Mouse (Mus musculus) heart, embryonic 12.5 days (tissue): ENCODE measurements around the gene Sdk2. TPM values are rescaled to one million over a fixed set of nuclear protein-coding genes. Genes with fewer than 3 reads are reported as not detected.
A peak's percentile ranks its signal among the peaks of the same experiment; 100 is the strongest.

Experiments used
- ATAC-seq: fragments of 200-750 bp; cut with Nextera tagmentation; 2 replicates; pipeline ENCODE4 v1.8.0; 2017; ENCODE audit warnings: moderate TSS enrichment, moderate library complexity; ENCODE audit not compliant: insufficient number of reproducible peaks, low FRiP score
- H3K27ac ChIP-seq: fragments of 300-500 bp; sonication (generic); 2 replicates; pipeline ENCODE4 v1.5.1; 2016; ENCODE audit warnings: mild to moderate bottlenecking, moderate library complexity; ENCODE audit not compliant: poor library complexity, severe bottlenecking
- H3K27me3 ChIP-seq: fragments of 300-500 bp; sonication (generic); replicated peaks from 2 replicates; pipeline ENCODE4 v1.6.1; 2016; ENCODE audit warnings: mild to moderate bottlenecking, moderate library complexity
- H3K36me3 ChIP-seq: fragments of 300-500 bp; sonication (generic); 2 replicates; pipeline ENCODE4 v1.6.1; 2016; ENCODE audit warnings: mild to moderate bottlenecking, moderate library complexity
- H3K4me1 ChIP-seq: fragments of 300-500 bp; sonication (generic); replicated peaks from 2 replicates; pipeline ENCODE4 v1.6.1; 2016; ENCODE audit warnings: mild to moderate bottlenecking
- H3K4me2 ChIP-seq: fragments of 300-500 bp; sonication (generic); 2 replicates; pipeline ENCODE4 v1.6.1; 2016; ENCODE audit warnings: mild to moderate bottlenecking, moderate library complexity
- H3K4me3 ChIP-seq: fragments of 300-500 bp; sonication (generic); 2 replicates; pipeline ENCODE4 v1.5.1; 2016; ENCODE audit warnings: mild to moderate bottlenecking
- H3K9ac ChIP-seq: fragments of 300-500 bp; sonication (generic); 2 replicates; pipeline ENCODE4 v1.6.1; 2016; ENCODE audit warnings: mild to moderate bottlenecking, moderate library complexity
- H3K9me3 ChIP-seq: fragments of 300-500 bp; sonication (generic); replicated peaks from 2 replicates; pipeline ENCODE4 v1.6.1; 2016; ENCODE audit warnings: mild to moderate bottlenecking, moderate library complexity
- WGBS: fragments of 180-500 bp; shearing (Covaris S2); methylation state at CpG from one replicate; pipeline ENCODE4 v1.1.7; 2016; 5-methylcytosine and 5-hydroxymethylcytosine counted together
- polyA plus RNA-seq: library from polyadenylated mRNA; unstranded; fragments of >200 nt; fragmentation: Nextera tagmentation; extraction: Ambion mirVana; gene quantifications from 2 replicates; pipeline ENCODE4 v1.2.1, GENCODE M21; 2016

Sdk2 gene
- 3.3 and 4.3 TPM in 2 replicates for polyA plus RNA-seq

GRCm38 (mm10) chr11:114066951-114067762 is at the start of gene Sdk2:
Sdk2 (minus strand) TSS chr11:114067046.
- peak within 1 kb of the TSS; percentile 66 for H3K4me3 ChIP-seq
- no peaks in the 10 kb centered on the region for H3K9me3 ChIP-seq
- peak; percentile 73 for ATAC-seq
- peak within 1 kb of the TSS; percentile 81 for H3K9ac ChIP-seq
- H3K4me1 ChIP-seq: peaks cover 21% of the 10 kb centered on the region
- H3K27me3 ChIP-seq: peaks cover 38% of the 10 kb centered on the region
- 2% methylated on average over 51 of the region's 52 CpGs for WGBS
- no peaks in the 10 kb centered on the region for H3K36me3 ChIP-seq
- peak within 1 kb of the TSS; percentile 86 for H3K4me2 ChIP-seq
- peak within 1 kb of the TSS; percentile 80 for H3K27ac ChIP-seq

GRCm38 (mm10) chr11:114115077-114115476 is 48.2 kb upstream of the Sdk2 start:
- H3K4me1 ChIP-seq: peaks cover 21% of the 10 kb centered on the region
- H3K27me3 ChIP-seq: no peaks in the 10 kb centered on the region
- 71% methylated on average over 13 of the region's 13 CpGs for WGBS
- H3K9ac ChIP-seq: no peak overlapping the region
- H3K27ac ChIP-seq: no peak overlapping the region
- ATAC-seq: no peak
- 0 out of 2 replicates have a peak, but pooled peaks cover 3% of the 10 kb centered on the region for H3K9me3 ChIP-seq
- no peaks in the 10 kb centered on the region for H3K36me3 ChIP-seq
- no peak overlapping the region for H3K4me2 ChIP-seq
- H3K4me3 ChIP-seq: no peak overlapping the region

GRCm38 (mm10) chr11:114114674-114115073 is 47.8 kb upstream of the Sdk2 start:
- 0 out of 2 replicates have a peak, but pooled peaks cover 3% of the 10 kb centered on the region for H3K9me3 ChIP-seq
- no peak overlapping the region for H3K4me2 ChIP-seq
- H3K4me1 ChIP-seq: peaks cover 21% of the 10 kb centered on the region
- no peaks in the 10 kb centered on the region for H3K27me3 ChIP-seq
- no peak overlapping the region for H3K9ac ChIP-seq
- WGBS: 74% methylated on average over 12 of the region's 12 CpGs
- H3K4me3 ChIP-seq: no peak overlapping the region
- no peak overlapping the region for H3K27ac ChIP-seq
- H3K36me3 ChIP-seq: no peaks in the 10 kb centered on the region
- ATAC-seq: no peak

GRCm38 (mm10) chr11:114110851-114111250 is 44.0 kb upstream of the Sdk2 start:
- WGBS: 63% methylated on average over 3 of the region's 3 CpGs
- H3K4me1 ChIP-seq: peaks cover 22% of the 10 kb centered on the region
- H3K9ac ChIP-seq: no peak overlapping the region
- H3K27me3 ChIP-seq: no peaks in the 10 kb centered on the region
- H3K9me3 ChIP-seq: no peaks in the 10 kb centered on the region
- H3K36me3 ChIP-seq: no peaks in the 10 kb centered on the region
- H3K27ac ChIP-seq: no peak overlapping the region
- no peak overlapping the region for H3K4me3 ChIP-seq
- no peak overlapping the region for H3K4me2 ChIP-seq
- no peak for ATAC-seq

GRCm38 (mm10) chr11:114093636-114094035 is 26.8 kb upstream of the Sdk2 start:
- no peak overlapping the region for H3K9ac ChIP-seq
- no peak overlapping the region for H3K4me3 ChIP-seq
- peaks cover 3% of the 10 kb centered on the region; the same call in 1 of the 2 replicates for H3K4me1 ChIP-seq
- H3K4me2 ChIP-seq: no peak overlapping the region
- H3K9me3 ChIP-seq: no peaks in the 10 kb centered on the region
- no peak overlapping the region for H3K27ac ChIP-seq
- H3K36me3 ChIP-seq: no peaks in the 10 kb centered on the region
- WGBS: 74% methylated on average over 7 of the region's 7 CpGs
- ATAC-seq: no peak
- no peaks in the 10 kb centered on the region for H3K27me3 ChIP-seq

- peaks cover 3% of the 10 kb centered on the region; the same call in 1 of the 2 replicates for H3K4me1 ChIP-seq
Measured at GRCm38 (mm10) chr11:114093175-114093574, 26.3 kb upstream of the Sdk2 start.

GRCm38 (mm10) chr11:114080606-114081005 is 13.8 kb upstream of the Sdk2 start:
- no peak overlapping the region for H3K4me2 ChIP-seq
- 60% methylated on average over 9 of the region's 9 CpGs for WGBS
- no peak overlapping the region for H3K9ac ChIP-seq
- H3K9me3 ChIP-seq: peaks cover 4% of the 10 kb centered on the region; the same call in 1 of the 2 replicates
- no peak for ATAC-seq
- H3K4me3 ChIP-seq: no peak overlapping the region
- H3K27me3 ChIP-seq: no peaks in the 10 kb centered on the region; the same call in 1 of the 2 replicates
- no peaks in the 10 kb centered on the region for H3K36me3 ChIP-seq
- no peaks in the 10 kb centered on the region for H3K4me1 ChIP-seq
- no peak overlapping the region for H3K27ac ChIP-seq

More at GRCm38 (mm10) chr11:114093175-114093574, 26.3 kb upstream of the Sdk2 start:
- ATAC-seq: no peak
- no peak overlapping the region for H3K4me2 ChIP-seq
- no peaks in the 10 kb centered on the region for H3K9me3 ChIP-seq
- H3K27ac ChIP-seq: no peak overlapping the region
- H3K27me3 ChIP-seq: no peaks in the 10 kb centered on the region
- WGBS: 44% methylated on average over 7 of the region's 7 CpGs
- no peak overlapping the region for H3K9ac ChIP-seq
- H3K36me3 ChIP-seq: no peaks in the 10 kb centered on the region
- H3K4me3 ChIP-seq: no peak overlapping the region

- no peaks in the 10 kb centered on the region for H3K36me3 ChIP-seq
- 67% methylated on average over 10 of the region's 10 CpGs for WGBS
- H3K9ac ChIP-seq: no peak overlapping the region
- peaks cover 5% of the 10 kb centered on the region; the same call in 1 of the 2 replicates for H3K4me1 ChIP-seq
- no peak for ATAC-seq
- no peak overlapping the region for H3K4me3 ChIP-seq
- no peaks in the 10 kb centered on the region for H3K9me3 ChIP-seq
- peaks cover 19% of the 10 kb centered on the region for H3K27me3 ChIP-seq
- H3K27ac ChIP-seq: no peak overlapping the region
- H3K4me2 ChIP-seq: peak overlapping the region; percentile 28; the same call in 1 of the 2 replicates
Measured at GRCm38 (mm10) chr11:114072644-114073043, 5.8 kb upstream of the Sdk2 start.

GRCm38 (mm10) chr11:114071998-114072397 is 5.2 kb upstream of the Sdk2 start:
- no peak for ATAC-seq
- H3K36me3 ChIP-seq: no peaks in the 10 kb centered on the region
- 24% methylated on average over 8 of the region's 8 CpGs for WGBS

GRCm38 (mm10) chr11:114070881-114071280 is 4.0 kb upstream of the Sdk2 start:
- H3K9ac ChIP-seq: no peak overlapping the region
- no peak for ATAC-seq
- peaks cover 19% of the 10 kb centered on the region for H3K27me3 ChIP-seq
- no peak overlapping the region for H3K27ac ChIP-seq
- WGBS: 60% methylated on average over 6 of the region's 6 CpGs
- no peak overlapping the region for H3K4me3 ChIP-seq
- H3K9me3 ChIP-seq: no peaks in the 10 kb centered on the region
- no peaks in the 10 kb centered on the region for H3K36me3 ChIP-seq
- no peak overlapping the region for H3K4me2 ChIP-seq
- H3K4me1 ChIP-seq: peaks cover 6% of the 10 kb centered on the region; the same call in 1 of the 2 replicates

More at GRCm38 (mm10) chr11:114071998-114072397, 5.2 kb upstream of the Sdk2 start:
- Histone ChIP-seq H3K4me3 (no peak overlapping the region), H3K4me2 (peak overlapping the region; percentile 28; the same call in 1 of the 2 replicates), H3K27ac (no peak overlapping the region), H3K9ac (no peak overlapping the region), H3K9me3 (no peaks in the 10 kb centered on the region), H3K27me3 (peaks cover 19% of the 10 kb centered on the region), H3K4me1 (peaks cover 5% of the 10 kb centered on the region; the same call in 1 of the 2 replicates)

GRCm38 (mm10) chr11:114070131-114070530 is 3.3 kb upstream of the Sdk2 start:
- Histone ChIP-seq H3K27ac (no peak overlapping the region), H3K4me1 (peaks cover 13% of the 10 kb centered on the region; the same call in 1 of the 2 replicates), H3K4me3 (no peak overlapping the region), H3K9ac (no peak overlapping the region), H3K9me3 (no peaks in the 10 kb centered on the region), H3K27me3 (peaks cover 22% of the 10 kb centered on the region), H3K4me2 (no peak overlapping the region), H3K36me3 (no peaks in the 10 kb centered on the region)
- ATAC-seq: no peak
- 62% methylated on average over 8 of the region's 8 CpGs for WGBS
